ENCODE assay signal across 8 mouse cellular contexts in genomic region chr6:51523807-51524320, GRCm38 (mm10). TPM values are rescaled to one million over a fixed set of nuclear protein-coding genes. Genes with fewer than 3 reads are reported as not detected.
DNase-seq lines count a peak whose midpoint lies in the region; TF ChIP-seq lines count a peak whose summit lies in the region.

Snx10 (plus strand) TSS chr6:51523901.

- H3K36me3 ChIP-seq in macrophage (ENCODE audit: inconsistent target), result no peaks in the 10 kb centered on the region

- peaks cover 40% of the 10 kb centered on the region for H3K79me2 ChIP-seq in macrophage (ENCODE audit: inconsistent target)

- under 1% methylated on average over 47 of the region's 47 CpGs for WGBS in cerebellum, adult 2 months
- WGBS in macrophage (ENCODE audit: missing documents), result under 1% methylated on average over 38 of the region's 47 CpGs

- TF ChIP-seq POLR2A in cerebellum, adult 2 months (IDR thresholded peaks at IDR 0.05; ENCODE audit: borderline replicate concordance, insufficient read depth, low read length), result no peak

- TF ChIP-seq CTCF in cerebellum, adult 2 months (IDR thresholded peaks at IDR 0.05; ENCODE audit: borderline replicate concordance, insufficient read depth, low read depth, low read length), result no peak

- peak within 1 kb of the TSS; percentile 75 for H3K4me3 ChIP-seq in cerebellum, adult 2 months (replicated peaks; ENCODE audit: insufficient read depth, low read depth, low read length)
- H3K4me3 ChIP-seq in macrophage (ENCODE audit: inconsistent target), result peak within 1 kb of the TSS; percentile 75

- H3K27ac ChIP-seq in cerebellum, adult 2 months (ENCODE audit: insufficient read depth, low read length), result 0 out of 2 replicates have a peak within 1 kb of the TSS, but pooled peaks have one; percentile 28
- peak within 1 kb of the TSS; percentile 81 for H3K27ac ChIP-seq in macrophage

- H3K4me1 ChIP-seq in cerebellum, adult 2 months (ENCODE audit: control insufficient read depth, insufficient read depth, low read length), result peaks cover 6% of the 10 kb centered on the region; the same call in 1 of the 2 replicates

- DNase-seq in NIH3T3 (ENCODE audit: low read depth), result peak; percentile 77
- DNase-seq in cerebellum, adult 2 months, result peak; percentile 70 to 72
- DNase-seq in forelimb bud, embryonic 11.5 days (ENCODE audit: low read depth, low spot score), result peak; percentile 35
- DNase-seq in heart, postnatal 4 days, result peak; percentile 48
- DNase-seq in left cerebral cortex, adult 18-20 months (ENCODE audit: low spot score in 2 of 2), result peak; percentile 64 to 72
- DNase-seq in right cerebral cortex, adult 2 months (ENCODE audit: low spot score in 2 of 2), result peak; percentile 59 to 71
- DNase-seq in spleen, postnatal 4 days (ENCODE audit: low spot score in 2 of 2), result no peak

- no peaks in the 10 kb centered on the region for H3K27me3 ChIP-seq in cerebellum, adult 2 months (ENCODE audit: control insufficient read depth, insufficient read depth, low read length)

RNA-seq across cellular contexts. Expression of gene Snx10, which starts in this region (rescaled TPM):
- 45.6 and 45.7 TPM in 2 replicates for polyA plus RNA-seq in cerebellum, adult 2 months (2012; rRNA removed)
- total RNA-seq in heart, postnatal 4 days (2021), result 10 to 100 TPM in 1 of 2 experiments, 1 to 10 TPM in 1; 7.9 to 10.4 TPM
- 100 to 1,000 TPM; 104 to 111 TPM for total RNA-seq in left cerebral cortex, adult 18-20 months (2021)
- 100 to 1,000 TPM in 23 of 26 experiments, 10 to 100 TPM in 3; 73.8 to 511 (median 250) TPM for total RNA-seq in macrophage (2018; cell fraction: chromatin; rRNA removed)
- 100 to 1,000 TPM in 17 of 26 experiments, 10 to 100 TPM in 9; 73.4 to 231 (median 154) TPM for total RNA-seq in macrophage (2018; cell fraction: cytosol; rRNA removed)
- total RNA-seq in macrophage (2018; cell fraction: nucleus; rRNA removed), result 100 to 1,000 TPM in 25 of 26 experiments, 10 to 100 TPM in 1; 84.6 to 517 (median 229) TPM
- polyA plus RNA-seq in macrophage (2018), result 66.2 to 91.7 TPM (median 66.3 TPM) in 3 replicates

Comparison
In these comparisons a context has a peak if more than half of its experiments do, and no peak if none do; other contexts are left out.
1. RNA of gene Snx10 (total RNA-seq): 104 to 111 TPM in left cerebral cortex, adult 18-20 months; 7.9 to 10.4 TPM in heart, postnatal 4 days; every median in the first group is over 4 times any median in the second.
2. DNase-seq: peak in NIH3T3 (single experiment), cerebellum, adult 2 months (2 of 2), forelimb bud, embryonic 11.5 days (single experiment), heart, postnatal 4 days (single experiment), left cerebral cortex, adult 18-20 months (2 of 2) and right cerebral cortex, adult 2 months (2 of 2); none in spleen, postnatal 4 days (0 of 2).